Mouse (Mus musculus) spleen, adult 18-20 months (tissue): ENCODE data around the gene Nmd3.

Experiments used
- DNase-seq, 2 experiments: peaks; one replicate each; pipeline ENCODE4 v3.0.0; 2022; ENCODE audit warnings: mixed read lengths in 2 of 2

The Nmd3 gene

DNA sequence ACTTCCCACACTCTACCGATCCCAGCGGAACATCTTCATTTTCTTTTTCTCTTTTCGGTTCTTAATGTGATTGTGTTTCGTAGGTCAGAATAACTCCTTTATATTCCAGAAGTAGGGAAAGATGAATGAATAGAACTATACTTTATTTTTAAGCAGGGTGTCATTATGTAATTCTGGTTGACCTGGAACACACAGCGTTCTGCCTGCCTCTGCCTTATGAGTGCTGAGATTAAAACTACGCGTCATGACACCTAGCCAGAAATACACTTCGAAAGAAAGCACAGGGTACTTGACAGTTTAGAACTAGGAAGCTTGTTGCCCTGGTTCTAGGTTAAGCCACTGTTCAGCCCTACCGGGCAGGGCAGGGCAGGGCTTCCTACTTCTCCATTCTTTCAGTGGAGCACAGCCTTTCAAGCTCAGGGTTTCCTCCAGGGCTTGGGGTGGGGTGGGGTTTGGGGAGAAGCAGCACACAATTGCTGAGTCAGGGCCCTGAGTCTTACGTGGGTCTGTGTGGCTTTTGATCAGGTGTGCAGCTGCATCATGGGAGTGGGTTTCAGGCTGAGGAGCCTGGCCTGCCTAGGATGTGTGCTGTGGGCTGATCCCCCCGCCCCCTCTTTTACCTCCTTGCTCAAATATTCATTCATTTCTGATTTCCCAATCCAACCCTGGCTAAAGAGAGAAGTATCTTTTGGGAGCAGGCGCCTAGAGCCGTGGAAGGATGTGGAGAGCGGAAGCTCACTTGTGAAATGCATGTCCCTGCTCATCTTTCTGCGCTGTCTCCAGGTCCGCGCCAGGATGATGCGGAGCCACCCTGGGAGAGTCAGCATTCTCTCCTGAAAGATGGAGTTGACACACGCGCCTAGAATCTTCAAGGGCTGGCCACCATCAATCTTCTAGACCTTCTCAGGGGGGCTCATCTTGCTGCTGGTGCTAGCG, 42.1 kb downstream of the Nmd3 start:
- DNase-seq: no peak

DNA sequence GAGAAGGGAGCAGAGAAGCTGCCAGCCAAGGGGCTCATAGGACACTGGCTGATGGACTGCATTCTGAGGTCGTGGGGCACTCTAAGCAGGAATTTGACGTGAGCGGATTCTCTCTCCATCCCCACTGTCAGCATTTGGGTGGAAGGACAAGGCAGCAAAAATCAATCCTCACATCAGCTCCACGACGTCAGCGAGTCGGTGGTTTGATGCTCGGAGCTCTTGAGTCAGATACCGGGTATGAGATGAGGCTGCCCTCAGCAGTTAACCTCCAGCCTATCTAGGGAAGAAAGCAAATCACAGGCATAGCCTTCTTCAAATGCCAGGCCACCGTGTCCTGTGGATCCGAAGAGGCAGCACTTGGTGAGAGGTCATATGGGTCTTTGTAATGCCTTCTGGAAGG, 43.4 kb downstream of the Nmd3 start:
- DNase-seq: no peak

DNA sequence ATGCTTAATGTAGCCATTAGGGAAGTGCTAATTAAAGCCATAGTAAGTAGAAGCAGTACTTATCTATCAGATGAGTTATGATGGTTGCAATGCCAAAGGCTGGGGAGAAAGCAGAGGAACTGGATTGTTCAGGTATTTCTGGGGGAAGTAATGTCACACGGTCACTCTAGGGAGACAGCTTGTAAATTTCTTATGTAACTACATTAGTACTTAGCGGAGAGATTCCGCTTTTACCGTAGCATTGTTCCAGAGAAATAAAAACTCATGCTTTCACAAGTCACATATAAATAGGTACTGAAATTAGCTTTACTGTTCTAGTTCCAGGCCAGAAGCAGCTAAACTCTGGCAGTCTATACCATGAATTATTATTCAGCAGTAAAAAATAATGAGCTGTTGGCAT, 47.4 kb downstream of the Nmd3 start:
- DNase-seq: no peak

DNA sequence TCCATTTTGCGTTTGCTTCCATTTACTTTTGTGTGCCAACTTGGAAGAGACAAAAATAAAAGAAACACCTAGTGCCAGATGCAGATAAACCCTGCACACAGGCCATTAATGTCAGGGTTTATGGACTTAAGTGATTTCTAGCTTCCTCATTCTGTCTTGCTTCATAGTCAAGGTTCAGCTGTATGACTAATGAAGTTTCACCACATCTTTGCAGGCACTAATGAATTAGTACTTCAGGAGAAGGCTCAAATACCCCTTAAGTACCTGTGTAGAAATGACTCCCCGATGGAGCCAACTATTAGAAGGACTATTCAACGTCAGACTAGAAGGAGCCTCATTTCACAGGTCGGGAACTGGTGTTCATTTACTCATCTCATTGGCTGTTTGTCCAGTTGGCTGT, 51.6 kb downstream of the Nmd3 start:
- DNase-seq: no peak

DNA sequence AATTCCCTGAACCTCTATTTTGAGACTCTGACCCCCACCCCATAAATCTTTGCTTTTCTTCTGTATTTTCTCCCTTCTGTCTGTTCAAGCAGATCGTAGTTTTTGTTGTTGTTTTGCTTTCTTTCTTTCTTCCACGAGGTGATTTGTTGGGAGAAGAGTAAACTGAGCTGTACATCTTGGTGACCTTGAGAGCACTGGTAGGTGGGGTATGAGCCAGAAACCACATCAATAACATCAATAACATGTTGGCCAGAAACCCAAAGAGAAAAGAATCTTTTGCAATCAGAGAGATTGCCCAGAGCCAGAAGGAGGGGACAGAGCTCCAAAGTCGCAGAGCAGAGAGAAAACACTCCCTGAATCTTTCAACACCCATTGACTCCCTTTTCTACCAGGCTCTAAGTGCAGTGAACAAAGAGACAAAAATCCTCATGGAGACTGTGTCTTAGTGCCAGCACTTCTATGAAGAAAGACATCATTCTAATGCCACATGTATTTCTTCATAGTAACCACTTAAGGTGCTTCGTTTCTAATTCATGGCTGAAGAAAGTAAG, 57.5 kb downstream of the Nmd3 start:
- DNase-seq: no peak

DNA sequence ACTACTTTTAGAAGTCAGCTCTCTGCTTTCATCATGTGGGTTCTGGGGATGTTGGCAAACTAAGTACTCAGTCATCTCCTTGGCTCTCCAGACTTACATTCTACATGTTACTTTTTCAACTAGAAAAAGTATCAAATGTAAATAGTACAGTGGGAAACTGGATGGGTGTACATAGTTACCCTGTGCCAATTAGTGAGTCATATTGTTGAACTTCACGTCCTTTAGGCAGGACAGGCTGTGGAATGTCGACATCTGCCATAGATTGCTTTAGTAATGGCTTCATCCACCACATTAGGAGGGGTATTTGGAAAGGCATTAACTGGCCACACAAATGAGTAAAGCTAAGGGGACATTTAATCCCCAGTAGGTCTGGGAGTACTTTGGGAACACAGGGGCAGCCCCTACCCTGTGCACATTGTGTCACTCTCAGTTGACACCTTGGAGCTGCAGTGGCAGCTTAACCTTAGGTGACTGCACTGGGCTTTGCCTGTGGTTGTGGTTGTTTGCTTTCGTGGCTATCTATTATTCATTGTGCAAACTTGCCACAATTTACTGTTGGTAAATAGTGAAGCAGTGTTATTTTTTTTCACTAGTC, 71.1 kb downstream of the Nmd3 start:
- DNase-seq: no peak

DNA sequence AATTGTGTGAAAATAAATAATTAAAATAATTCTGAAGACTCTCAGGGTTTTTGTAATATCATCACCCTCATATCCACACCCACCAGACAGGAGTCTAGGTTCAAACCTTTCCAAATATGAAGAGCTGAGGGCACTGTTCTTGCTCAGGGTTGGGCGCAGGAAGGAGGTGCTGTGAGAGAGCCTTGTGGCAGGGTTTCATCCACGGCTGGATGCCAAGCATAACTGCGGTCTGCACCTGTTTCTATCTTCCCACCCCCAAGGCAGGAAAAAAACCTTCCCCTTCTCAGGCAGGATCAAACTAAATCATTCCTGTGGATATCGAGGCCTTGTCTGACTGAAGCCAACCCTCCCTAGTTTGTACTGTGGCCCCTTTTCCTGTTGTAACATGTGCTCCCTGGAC, 75.7 kb downstream of the Nmd3 start:
- no peak for DNase-seq

DNA sequence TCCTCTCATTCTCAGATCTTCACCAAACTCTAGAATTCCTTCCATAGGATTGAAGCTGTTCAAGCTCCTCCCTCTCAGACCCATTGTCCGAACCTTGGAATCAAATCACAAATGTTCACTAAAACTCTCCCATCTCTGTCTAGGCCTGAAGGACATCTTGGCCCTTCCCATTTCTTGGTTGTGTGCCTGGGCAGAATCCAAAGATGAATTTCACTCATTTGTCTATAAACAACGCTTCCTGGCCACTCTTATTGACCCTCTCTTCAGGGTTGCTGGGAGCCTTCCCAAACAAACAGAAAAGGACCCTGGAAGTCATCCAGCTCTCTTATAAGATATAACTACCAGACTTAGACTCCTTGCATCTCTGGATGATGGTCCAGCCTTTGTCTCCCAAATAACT, 76.2 kb downstream of the Nmd3 start:
- no peak for DNase-seq

DNA sequence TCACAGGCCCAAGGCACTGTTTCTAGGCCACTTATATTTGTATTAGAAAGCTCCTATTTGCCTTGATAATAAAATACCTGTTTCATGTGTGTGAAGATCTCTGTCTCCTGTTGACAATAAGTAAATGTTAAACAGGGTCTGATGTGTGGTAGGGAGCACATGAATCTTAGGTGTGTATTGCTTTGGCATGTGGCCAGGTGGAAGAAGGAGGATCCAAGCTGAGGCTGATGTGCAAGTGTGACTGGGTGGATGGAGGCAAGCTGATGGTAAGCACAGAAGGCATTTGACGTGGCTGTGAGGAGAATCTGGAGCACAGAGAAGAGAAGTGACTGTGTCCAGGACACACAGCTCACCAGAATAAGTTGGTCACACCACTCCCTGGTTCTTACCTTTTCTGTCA, 77.3 kb downstream of the Nmd3 start:
- DNase-seq: no peak

DNA sequence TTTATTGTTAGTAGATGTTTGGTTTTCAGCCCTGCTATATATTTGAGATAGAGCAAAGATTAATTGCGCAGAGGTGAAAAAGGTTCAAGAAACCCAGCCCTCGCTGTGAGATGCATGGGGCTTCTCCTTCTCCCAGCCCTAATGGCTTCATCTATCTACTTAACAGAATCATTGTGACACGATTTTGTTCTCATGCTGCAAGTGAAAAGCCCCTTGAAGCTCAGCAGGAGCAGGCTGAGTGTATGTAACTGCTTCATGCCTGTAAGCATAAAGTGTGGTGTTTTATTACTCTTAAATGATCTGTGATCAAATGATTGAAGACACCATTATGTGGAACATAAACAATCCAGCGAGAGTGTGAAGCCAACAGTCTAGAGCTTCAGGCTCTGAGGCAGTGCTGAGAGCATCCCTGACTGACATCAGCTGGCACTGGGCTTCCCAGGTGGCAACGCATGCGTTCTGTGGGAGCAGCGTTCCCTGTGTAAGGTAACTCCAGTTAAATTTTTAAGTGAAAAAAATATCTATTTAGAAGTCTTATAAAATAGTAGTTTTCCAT, 79.1 kb downstream of the Nmd3 start:
- DNase-seq: no peak

DNA sequence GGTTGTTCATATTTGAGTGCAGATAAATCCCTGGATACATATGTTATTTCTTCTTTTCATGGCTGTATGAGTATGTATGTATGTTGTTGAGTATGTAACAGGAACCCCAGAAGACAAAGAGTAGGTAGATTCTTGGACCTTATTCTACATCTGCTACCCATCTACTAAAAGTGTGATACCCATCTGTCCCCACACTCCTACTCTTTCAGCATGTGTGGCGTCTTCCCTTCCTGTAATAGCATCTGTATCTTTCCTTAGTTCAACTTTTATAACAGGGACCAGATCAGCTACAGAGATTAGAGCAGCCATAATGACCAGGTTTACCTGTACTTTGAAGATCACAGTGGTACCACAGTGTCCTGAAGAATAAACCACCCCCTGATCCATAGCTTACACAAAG, 81.4 kb downstream of the Nmd3 start:
- no peak for DNase-seq
